Mouse (Mus musculus) T-helper 17 cell (primary cell): ENCODE data around the gene Cass4.

Source experiments
- in situ Hi-C, 2 experiments: fragments of 300-600 bp; cut with MboI, MseI; formaldehyde crosslinking; loops; 1 replicate in 1 of 2; 2 replicates in 1 of 2; pipeline ENCODE4 v1.15.1; 2025; ENCODE audit warnings: high pct_unique_total_duplicates in 2 of 2

Cass4 gene

DNA sequence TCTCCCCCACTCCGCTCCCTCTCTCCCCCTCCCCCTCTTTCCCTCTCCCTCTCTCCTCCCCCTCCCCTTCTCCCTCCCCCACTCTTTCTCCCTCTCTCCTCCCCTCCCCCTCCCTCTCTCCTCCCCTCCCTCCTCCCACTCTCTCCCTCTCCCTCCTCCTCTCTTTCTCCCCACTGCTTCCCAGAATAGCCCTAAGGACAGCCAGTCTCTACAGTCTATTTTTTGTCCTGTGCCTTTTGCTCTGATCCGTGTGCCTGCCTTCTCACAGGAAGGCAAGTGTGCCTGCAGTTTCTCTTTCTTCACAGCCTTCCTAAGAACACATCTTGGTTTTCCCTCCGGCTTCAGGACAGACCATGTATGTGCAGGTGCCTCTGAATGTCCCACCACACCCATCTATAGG, 83.8 kb downstream of the Cass4 start:
- in situ Hi-C loops = loop anchor here in 1 of 2 experiments (5.0 kb wide), 1 partner anchor 295 kb away; no protein-coding TSS in a partner anchor

DNA sequence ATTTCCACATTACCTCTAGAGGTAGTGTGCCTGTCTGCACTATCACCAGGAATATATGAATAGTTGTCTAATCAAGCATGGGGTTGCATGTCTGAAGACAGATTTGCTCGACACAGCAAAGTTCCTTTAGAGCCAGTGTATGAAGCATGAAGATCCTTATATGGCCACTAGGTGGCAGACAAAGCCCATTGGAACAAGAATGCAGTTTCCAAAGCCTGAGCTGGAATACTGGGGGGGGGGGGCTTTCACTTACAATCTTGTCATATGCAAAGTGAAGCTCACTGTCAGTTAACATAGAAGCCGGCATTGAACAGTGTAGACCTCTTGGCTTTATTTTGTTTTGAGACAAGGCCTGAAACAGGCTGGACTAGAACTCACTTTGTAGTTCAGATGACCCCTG, 84.3 kb downstream of the Cass4 start:
- in situ Hi-C loops = loop anchor here in 1 of 2 experiments (5.0 kb wide), 1 partner anchor 294 kb away; no protein-coding TSS in a partner anchor

DNA sequence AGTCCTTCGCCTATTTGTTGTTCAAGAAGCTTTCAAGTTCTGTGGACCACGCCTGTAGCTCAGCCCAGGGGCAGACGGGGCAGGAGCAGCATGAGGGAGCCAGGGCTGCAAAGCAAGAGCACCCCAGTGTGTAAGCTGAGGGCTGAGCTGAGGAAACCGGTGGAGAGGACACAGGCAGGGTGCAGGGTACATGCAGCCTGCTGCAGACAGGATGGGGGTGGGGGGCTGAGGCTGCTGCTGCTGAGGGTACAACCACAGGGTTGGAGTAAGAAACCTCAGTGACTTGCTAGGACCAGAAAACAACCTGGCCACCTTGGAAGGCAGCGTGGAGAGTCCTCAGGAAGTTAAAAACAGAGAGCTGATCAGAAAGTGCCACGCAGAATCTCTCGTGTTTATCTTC, 86.7 kb downstream of the Cass4 start:
- in situ Hi-C loops = no loop called here

DNA sequence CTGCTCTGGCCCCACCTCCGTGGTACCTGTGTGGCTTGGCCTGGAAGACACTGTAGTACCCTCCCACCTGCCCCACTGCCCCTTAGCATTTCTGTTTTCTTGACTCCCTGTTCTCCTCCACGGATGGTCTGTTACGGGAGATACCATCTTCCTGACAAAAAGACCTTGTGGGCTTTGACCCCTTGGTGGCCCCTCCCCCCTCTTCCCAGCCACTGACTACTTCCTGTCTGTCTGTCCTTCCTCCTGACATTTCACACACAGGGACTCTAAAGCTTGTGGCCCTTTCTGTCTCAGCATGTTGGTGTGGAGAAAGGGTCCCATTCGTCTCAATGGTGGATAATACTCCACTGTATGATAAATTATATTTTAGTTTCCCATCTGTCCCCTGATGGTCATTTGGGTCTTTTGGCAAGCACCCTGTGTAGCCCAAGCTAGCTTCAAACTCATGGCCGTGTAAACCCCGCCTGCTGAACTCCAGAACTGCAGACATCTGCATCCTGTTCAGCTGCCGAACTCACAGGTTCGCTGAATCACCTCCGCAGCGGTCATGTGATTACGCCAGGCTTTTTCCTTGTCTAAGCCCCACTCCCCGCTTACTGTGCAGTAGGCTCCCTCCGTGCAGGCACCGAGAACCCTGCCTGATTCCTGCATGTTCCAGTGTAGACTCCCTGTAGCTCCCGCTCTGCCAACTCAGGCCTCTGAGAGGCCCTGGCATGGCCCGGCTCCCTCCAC, 88.2 kb downstream of the Cass4 start:
- in situ Hi-C loops = no loop called here
